Comparison of ENCODE assay signal across 8 mouse cellular contexts in the genomic region with DNA sequence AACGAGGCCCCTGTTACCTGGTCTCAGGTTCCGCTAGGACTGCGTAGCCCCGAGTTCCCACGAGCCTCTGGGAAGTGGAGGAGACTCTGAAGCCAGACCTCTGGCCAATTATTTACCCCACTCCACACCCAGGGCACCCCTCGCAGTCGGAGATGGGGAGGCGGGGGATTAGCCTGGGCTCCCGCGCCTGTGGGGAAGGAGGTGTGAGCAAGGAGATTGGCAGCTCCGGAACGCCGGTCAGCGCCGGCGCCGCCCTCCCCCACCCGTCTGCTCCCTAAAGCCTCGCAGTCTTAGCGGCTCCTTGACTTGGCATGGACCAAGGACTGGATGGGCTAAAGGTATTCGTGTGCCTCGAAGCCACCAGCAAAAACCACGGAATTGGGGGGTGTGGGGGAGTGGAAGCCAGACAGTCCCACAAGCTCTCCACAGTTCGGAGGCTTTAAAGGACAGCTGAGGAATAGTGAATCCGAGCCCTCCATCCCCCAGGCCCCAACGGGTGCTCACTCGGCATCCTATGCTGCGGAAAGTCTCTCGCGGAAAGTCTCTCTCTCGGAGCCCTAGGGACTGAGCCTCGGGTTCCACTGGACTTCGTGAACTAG. TPM values are rescaled to one million over a fixed set of nuclear protein-coding genes. Genes with fewer than 3 reads are reported as not detected.
DNase-seq lines count a peak whose midpoint lies in the region; ATAC-seq and TF ChIP-seq lines count a peak whose summit lies in the region.

Gene Lhx9 (minus strand): TSS at position 67 of the 599 bp plus-strand sequence.

- peaks cover 42% of the 10 kb centered on the region for H3K27me3 ChIP-seq in limb, embryonic 14.5 days (ENCODE audit: control insufficient read depth, insufficient read depth, low read length)
- H3K27me3 ChIP-seq in neural tube, embryonic 15.5 days (replicated peaks), result peaks cover 68% of the 10 kb centered on the region

- H3K4me1 ChIP-seq in limb, embryonic 14.5 days (ENCODE audit: control insufficient read depth, insufficient read depth, low read length), result peaks cover 18% of the 10 kb centered on the region
- peaks cover 22% of the 10 kb centered on the region for H3K4me1 ChIP-seq in neural tube, embryonic 15.5 days

- H3K4me3 ChIP-seq in limb, embryonic 14.5 days (replicated peaks; ENCODE audit: low read length), result peak within 1 kb of the TSS; percentile 42
- H3K4me3 ChIP-seq in neural tube, embryonic 15.5 days (replicated peaks), result peak within 1 kb of the TSS; percentile 27

- peak within 1 kb of the TSS; percentile 40; the same call in 1 of the 2 replicates for H3K9ac ChIP-seq in limb, embryonic 14.5 days (ENCODE audit: low read depth, low read length, severe bottlenecking)
- no peak within 1 kb of the TSS for H3K9ac ChIP-seq in neural tube, embryonic 15.5 days (replicated peaks)

- ATAC-seq in limb, embryonic 14.5 days (ENCODE audit: low FRiP score, low read depth), result peak; percentile 51
- ATAC-seq in neural tube, embryonic 15.5 days (ENCODE audit: low FRiP score), result no peak

- H3K4me2 ChIP-seq in limb, embryonic 14.5 days (replicated peaks; ENCODE audit: low read depth, low read length, severe bottlenecking), result peak within 1 kb of the TSS; percentile 73
- H3K4me2 ChIP-seq in neural tube, embryonic 15.5 days, result peak within 1 kb of the TSS; percentile 51

- under 1% methylated on average over 33 of the region's 33 CpGs for WGBS in limb, embryonic 14.5 days
- under 1% methylated on average over 33 of the region's 33 CpGs for WGBS in neural tube, embryonic 15.5 days

- no peak for DNase-seq in layer of hippocampus, adult 8-10 months (ENCODE audit: low spot score in 2 of 2)
- DNase-seq in layer of hippocampus, adult 9-10 months (ENCODE audit: low spot score), result no peak
- DNase-seq in embryo, embryonic 10 days (ENCODE audit: low spot score), result peak; percentile 55
- peak; percentile 32 for DNase-seq in heart, postnatal 4 days
- DNase-seq in limb, embryonic 14.5 days (ENCODE audit: low spot score), result peak; percentile 13
- no peak for DNase-seq in right cerebral cortex, adult 18-20 months
- DNase-seq in right cerebral cortex, postnatal 25 days, result no peak

- no peaks in the 10 kb centered on the region for H3K9me3 ChIP-seq in limb, embryonic 14.5 days (ENCODE audit: control insufficient read depth, low read length)
- H3K9me3 ChIP-seq in neural tube, embryonic 15.5 days (replicated peaks), result no peaks in the 10 kb centered on the region

- H3K36me3 ChIP-seq in limb, embryonic 14.5 days (ENCODE audit: control insufficient read depth, insufficient read depth, low read length), result 0 out of 2 replicates have a peak, but pooled peaks cover 7% of the 10 kb centered on the region
- peaks cover 7% of the 10 kb centered on the region; the same call in 1 of the 2 replicates for H3K36me3 ChIP-seq in neural tube, embryonic 15.5 days

- no peak for TF ChIP-seq POLR2A in limb, embryonic 14.5 days (IDR thresholded peaks at IDR 0.05; ENCODE audit: borderline replicate concordance, extremely low read depth, insufficient read depth, insufficient read length)

- no peak within 1 kb of the TSS; the same call in 1 of the 2 replicates for H3K27ac ChIP-seq in limb, embryonic 14.5 days (replicated peaks; ENCODE audit: low read depth, low read length)
- no peak within 1 kb of the TSS for H3K27ac ChIP-seq in neural tube, embryonic 15.5 days (replicated peaks)

RNA-seq across cellular contexts. Expression of gene Lhx9, which starts in this region (rescaled TPM):
- 10 to 100 TPM; 11.9 to 16.6 (median 14.6) TPM for total RNA-seq in layer of hippocampus, adult 8-10 months (2022)
- total RNA-seq in heart, postnatal 4 days (2021), result not detected
- polyA plus RNA-seq in limb, embryonic 14.5 days (2012; rRNA removed), result 15.4 and 24.2 TPM in 2 replicates
- 11.9 and 14.8 TPM in 2 replicates for polyA plus RNA-seq in limb, embryonic 14.5 days (2014; fragmentation: Nextera tagmentation; extraction: Ambion mirVana)
- 2.8 and 4.5 TPM in 2 replicates for polyA plus RNA-seq in neural tube, embryonic 15.5 days (2015; fragmentation: Nextera tagmentation; extraction: Ambion mirVana)

Comparison
In these comparisons a context has a peak if more than half of its experiments do, and no peak if none do; other contexts are left out.
1. RNA of gene Lhx9 (total RNA-seq): 11.9 to 16.6 TPM in layer of hippocampus, adult 8-10 months; not detected in heart, postnatal 4 days; every median in the first group is over 10 times any median in the second.
2. Peak in DNase-seq in heart, postnatal 4 days; RNA of the gene not detected or under 1 TPM.
3. DNase-seq: peak in embryo, embryonic 10 days (single experiment) and limb, embryonic 14.5 days (single experiment); none in layer of hippocampus, adult 8-10 months (0 of 2), layer of hippocampus, adult 9-10 months (single experiment), right cerebral cortex, adult 18-20 months (single experiment) and right cerebral cortex, postnatal 25 days (single experiment).